Mouse (Mus musculus): ENCODE data around the gene Ppp1r7. TPM values are rescaled to one million over a fixed set of nuclear protein-coding genes. Genes with fewer than 3 reads are reported as not detected.
"Not testable (repeated sequence)": the region's sequence is repeated elsewhere in the genome, so short reads cannot be mapped to it uniquely, and the experiment has no call there.

Ppp1r7 gene
- 59.0 and 63.3 TPM in 2 replicates for polyA plus RNA-seq (2015; fragmentation: Nextera tagmentation; extraction: Ambion mirVana)

- peak; percentile 96 for DNase-seq (ENCODE audit: low spot score)
Observed at GRCm38 (mm10) chr1:93342648-93343503, at the start of gene Ppp1r7, which contains the start of gene Pask. Ppp1r7 (plus strand) TSS chr1:93342854. Pask (minus strand) TSS chr1:93343482.

- not testable (repeated sequence) for DNase-seq (ENCODE audit: low spot score)
Observed at GRCm38 (mm10) chr1:93294491-93294890, 48.2 kb upstream of the Ppp1r7 start.

DNA sequence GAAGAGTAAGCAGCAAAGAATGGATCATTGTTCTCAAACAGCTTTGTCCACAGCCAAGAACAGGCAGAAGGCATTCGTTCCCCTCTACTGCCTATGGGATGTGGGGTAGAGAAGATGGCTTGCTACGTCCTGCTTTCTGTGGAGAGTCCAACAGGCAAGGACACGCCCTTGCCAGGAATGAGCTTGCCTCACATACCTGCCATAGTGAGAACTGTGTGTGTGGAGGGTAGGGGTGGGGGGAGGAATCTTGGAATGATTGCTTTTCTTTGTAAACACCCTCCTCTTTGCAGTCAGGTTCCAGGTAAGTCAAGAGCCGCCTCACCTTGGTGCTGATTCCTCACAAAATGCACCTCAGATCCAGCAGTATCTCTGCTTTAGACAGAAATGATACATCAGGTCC is 42.9 kb upstream of the Ppp1r7 start:
- DNase-seq (ENCODE audit: low spot score), result no peak

- DNase-seq (ENCODE audit: low spot score), result no peak
Observed at GRCm38 (mm10) chr1:93300578-93300977, 42.1 kb upstream of the Ppp1r7 start.

- DNase-seq (ENCODE audit: low spot score), result peak; percentile 84
Observed at GRCm38 (mm10) chr1:93305581-93306337, 36.9 kb upstream of the Ppp1r7 start, which contains the start of gene Mterf4. Mterf4 (minus strand) TSS chr1:93305915.

DNA sequence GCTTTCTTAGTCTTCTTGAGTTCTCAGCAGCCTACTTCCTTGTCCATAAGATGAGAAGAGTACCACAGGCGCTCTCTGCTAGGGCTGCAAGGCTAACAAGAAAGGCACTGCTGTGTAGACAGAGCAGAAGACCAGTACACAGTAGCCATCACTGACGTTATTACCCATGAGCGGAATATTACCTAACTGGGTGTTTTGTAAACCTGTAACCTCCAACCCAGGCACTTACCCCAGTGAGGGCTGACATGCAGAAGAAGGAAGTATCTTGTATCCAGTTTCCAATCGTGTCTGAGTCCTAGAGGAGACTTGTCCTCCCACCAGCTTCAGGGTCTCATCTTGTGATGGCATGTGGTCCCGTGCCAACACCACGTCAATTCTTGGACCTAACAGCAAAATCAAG is 18.7 kb upstream of the Ppp1r7 start:
- no peak for DNase-seq (ENCODE audit: low spot score)

GRCm38 (mm10) chr1:93326446-93326845 is 16.2 kb upstream of the Ppp1r7 start:
- no peak for DNase-seq (ENCODE audit: low spot score)

GRCm38 (mm10) chr1:93334621-93335020 is 8.0 kb upstream of the Ppp1r7 start:
- no peak for DNase-seq (ENCODE audit: low spot score)

GRCm38 (mm10) chr1:93343504-93344047 is 922 bp downstream of the Ppp1r7 start:
- DNase-seq (ENCODE audit: low spot score), result peak; percentile 96

- no peak for DNase-seq (ENCODE audit: low spot score)
Observed at GRCm38 (mm10) chr1:93347176-93347575, 4.5 kb downstream of the Ppp1r7 start.

- no peak for DNase-seq (ENCODE audit: low spot score)
Observed at GRCm38 (mm10) chr1:93349701-93350100, 7.0 kb downstream of the Ppp1r7 start.

- no peak for DNase-seq (ENCODE audit: low spot score)
Observed at GRCm38 (mm10) chr1:93352724-93353123, 10.1 kb downstream of the Ppp1r7 start.

- no peak for DNase-seq (ENCODE audit: low spot score)
Observed at GRCm38 (mm10) chr1:93362661-93363060, 20.0 kb downstream of the Ppp1r7 start.

DNA sequence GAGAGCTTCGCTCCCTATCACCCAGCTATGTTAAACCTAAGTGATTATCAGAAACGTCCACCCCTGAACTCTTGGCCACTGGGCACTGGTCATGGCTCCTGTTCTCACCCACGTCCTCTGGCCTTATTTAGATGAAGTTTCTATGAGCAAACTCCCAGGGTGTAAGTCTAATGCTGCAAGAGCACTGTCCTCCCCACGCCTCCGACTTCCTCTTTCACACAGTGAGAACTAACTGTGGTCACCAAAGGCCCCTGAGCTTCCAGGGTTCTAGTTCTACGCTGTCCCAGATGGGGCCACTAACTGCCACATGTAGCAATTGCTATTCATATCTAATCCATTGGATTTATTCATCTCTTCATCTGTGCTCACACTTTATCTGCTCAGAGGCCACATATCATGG is 23.0 kb downstream of the Ppp1r7 start:
- no peak for DNase-seq (ENCODE audit: low spot score)

DNA sequence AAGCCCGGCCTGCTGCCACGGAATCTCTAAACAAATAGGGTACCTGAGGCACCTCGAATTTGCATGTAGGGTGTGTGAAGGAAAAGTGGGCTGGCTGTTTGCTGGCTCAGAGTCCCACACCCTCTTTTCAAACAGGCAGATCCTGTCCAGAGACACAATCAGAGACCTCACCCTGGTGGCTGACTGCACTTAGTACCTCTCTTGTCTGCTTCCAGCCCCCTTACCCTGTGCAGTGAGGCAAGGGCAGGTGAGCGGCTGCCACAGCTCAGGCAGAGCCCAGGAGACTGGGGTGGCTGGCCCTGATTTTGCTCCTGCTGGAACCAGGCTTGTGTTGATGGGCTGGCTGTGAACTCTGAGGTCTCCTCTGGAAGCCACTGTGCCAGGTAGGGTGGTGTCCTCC is 31.0 kb downstream of the Ppp1r7 start, which contains the start of gene Ano7:
Gene Ano7, plus strand, starts transcription at position 266 of the 400 bp plus-strand sequence.
- DNase-seq (ENCODE audit: low spot score), result no peak

DNA sequence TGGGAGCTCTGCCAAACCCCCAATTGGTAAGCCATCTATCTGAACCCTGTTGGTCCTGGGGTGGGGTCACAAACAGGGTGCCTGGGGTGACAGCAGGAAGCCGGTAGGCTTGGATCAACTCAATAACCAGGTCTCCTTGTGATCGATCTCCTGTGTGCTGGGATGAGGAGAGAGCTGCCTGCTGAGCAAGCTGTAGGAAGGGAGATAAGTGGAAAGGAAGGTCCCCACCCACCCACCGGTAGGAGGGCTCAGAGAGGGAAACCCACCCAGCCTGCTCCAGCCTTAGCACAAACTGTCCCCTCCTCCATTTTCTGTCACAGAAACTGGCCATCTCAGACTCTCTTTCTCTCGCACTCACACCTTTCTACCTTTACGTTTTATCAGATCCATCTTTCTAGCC is 34.7 kb downstream of the Ppp1r7 start:
- DNase-seq (ENCODE audit: low spot score), result no peak

DNA sequence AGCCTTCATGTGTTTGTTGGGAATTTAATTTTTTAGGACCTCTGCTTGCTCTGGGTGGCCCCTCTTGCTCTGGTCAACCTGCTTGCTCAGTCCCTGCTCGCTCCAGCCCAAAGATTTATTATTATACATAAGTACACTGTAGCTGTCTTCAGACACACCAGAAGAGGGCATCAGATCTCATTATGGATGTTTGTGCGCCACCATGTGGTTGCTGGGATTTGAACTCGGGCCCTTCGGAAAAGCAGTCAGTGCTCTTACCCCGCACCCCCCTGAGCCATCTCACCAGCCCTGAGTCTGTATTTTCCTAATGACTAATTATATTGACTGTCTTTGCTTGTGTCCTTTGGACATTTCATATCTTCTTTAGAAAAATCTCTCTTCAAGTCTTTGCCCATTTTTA is 36.5 kb downstream of the Ppp1r7 start:
- DNase-seq (ENCODE audit: low spot score), result no peak

DNA sequence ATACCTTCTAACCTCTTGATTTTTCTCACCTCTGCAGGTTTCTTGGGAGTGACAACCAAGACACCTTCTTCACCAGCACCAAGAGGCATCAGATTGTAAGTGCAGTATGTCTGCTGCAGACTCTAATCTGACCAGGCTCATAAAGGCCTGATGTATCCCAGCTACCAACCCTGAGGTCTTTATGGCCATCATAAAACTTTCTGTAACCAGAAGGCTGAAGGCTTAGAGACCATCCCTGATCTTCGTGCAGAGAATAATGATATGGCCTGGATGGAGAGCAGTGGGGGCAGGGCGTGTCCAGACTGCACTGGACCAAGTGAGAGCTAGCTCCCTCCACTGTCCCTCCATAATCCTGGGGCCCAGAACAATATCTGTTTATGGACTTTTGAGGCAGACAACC is 44.5 kb downstream of the Ppp1r7 start:
- DNase-seq (ENCODE audit: low spot score), result no peak

DNA sequence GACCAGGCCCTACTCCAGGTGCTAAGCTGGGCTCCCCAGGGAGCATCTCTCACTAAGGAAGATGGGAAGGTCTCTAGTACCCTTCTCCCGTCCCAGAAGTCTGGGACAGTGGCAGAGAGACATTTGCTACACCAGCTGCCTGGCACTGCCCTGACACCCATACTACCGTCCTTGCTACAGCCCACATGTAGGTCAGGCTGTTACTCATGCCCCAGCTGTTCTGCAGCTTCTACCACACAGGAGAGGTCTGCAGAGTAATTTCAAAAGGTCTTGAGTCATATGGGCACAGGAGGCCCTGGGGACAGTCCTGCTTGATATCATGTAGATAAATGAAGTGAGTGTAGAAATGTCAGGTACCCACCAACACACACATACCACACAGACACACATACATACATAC is 46.3 kb downstream of the Ppp1r7 start:
- DNase-seq (ENCODE audit: low spot score), result no peak

GRCm38 (mm10) chr1:93401191-93402052 is 58.8 kb downstream of the Ppp1r7 start:
- no peak for DNase-seq (ENCODE audit: low spot score)

GRCm38 (mm10) chr1:93403403-93403802 is 60.7 kb downstream of the Ppp1r7 start:
- DNase-seq (ENCODE audit: low spot score), result no peak

Data from thymus, postnatal 0 days (tissue).